Mouse (Mus musculus): ENCODE data around the gene Tab1.

GRCm38 (mm10) chr15:80208446-80208845 is 75.5 kb downstream of the Tab1 start:
- TF ChIP-seq CTCF (IDR thresholded peaks at IDR 0.05; ENCODE audit: low read depth): no peak
- TF ChIP-seq EP300 (IDR thresholded peaks at IDR 0.05; ENCODE audit: low read depth): no peak
